Mouse (Mus musculus) right cerebral cortex, postnatal 14 days (tissue): ENCODE results near the gene Ppp6r3.
"Not testable (repeated sequence)": the region's sequence is repeated elsewhere in the genome, so short reads cannot be mapped to it uniquely, and the experiment has no call there.

ENCODE experiments used
- DNase-seq: peaks from one replicate; pipeline ENCODE4 v3.0.0; 2022

Ppp6r3 gene

GRCm38 (mm10) chr19:3574593-3575094, 905 bp downstream of the Ppp6r3 start:
- DNase-seq: no peak

DNA sequence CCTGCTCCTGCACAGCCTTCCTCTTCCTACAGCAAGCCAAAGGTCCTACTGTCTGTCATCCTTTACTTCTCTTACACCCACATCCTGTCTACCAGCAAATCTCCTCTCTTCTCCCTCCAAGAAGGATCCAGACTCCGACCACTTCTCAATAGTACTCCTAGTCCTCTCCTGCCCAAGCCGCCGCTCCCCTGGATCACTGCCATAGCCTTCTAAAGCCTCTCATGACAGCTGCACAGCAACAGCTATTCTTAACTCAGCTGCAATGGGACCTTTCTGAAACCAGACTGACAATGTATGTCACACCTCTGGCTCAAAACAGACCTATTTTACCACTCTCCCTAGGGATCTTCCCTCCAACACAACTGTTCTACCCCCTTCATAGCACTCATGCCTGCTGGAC, 11.2 kb downstream of the Ppp6r3 start:
- no peak for DNase-seq

- no peak for DNase-seq
Observed at GRCm38 (mm10) chr19:3562752-3563151, 12.8 kb downstream of the Ppp6r3 start.

- DNase-seq: no peak
Observed at GRCm38 (mm10) chr19:3562298-3562697, 13.3 kb downstream of the Ppp6r3 start.

- no peak for DNase-seq
Observed at GRCm38 (mm10) chr19:3556169-3556827, 19.3 kb downstream of the Ppp6r3 start.

DNA sequence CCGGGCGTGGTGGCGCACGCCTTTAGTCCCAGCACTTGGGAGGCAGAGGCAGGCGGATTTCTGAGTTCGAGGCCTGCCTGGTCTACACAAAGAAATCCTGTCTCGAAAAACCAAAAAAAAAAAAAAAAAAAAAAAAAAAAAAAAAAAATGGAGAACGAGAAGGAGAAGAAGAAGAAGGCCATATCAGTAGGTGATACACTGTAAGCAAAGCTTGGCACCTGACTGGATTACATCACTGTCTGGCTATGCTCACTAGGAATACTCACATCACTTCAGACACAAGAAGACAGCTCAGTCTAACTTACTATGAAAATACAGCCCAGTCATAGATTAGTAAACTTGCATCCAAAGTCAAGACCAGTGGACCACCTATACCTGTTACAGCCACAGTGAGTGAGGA, 20.8 kb downstream of the Ppp6r3 start:
- no peak for DNase-seq

- DNase-seq: no peak
Observed at GRCm38 (mm10) chr19:3551573-3552159, 23.9 kb downstream of the Ppp6r3 start.

DNA sequence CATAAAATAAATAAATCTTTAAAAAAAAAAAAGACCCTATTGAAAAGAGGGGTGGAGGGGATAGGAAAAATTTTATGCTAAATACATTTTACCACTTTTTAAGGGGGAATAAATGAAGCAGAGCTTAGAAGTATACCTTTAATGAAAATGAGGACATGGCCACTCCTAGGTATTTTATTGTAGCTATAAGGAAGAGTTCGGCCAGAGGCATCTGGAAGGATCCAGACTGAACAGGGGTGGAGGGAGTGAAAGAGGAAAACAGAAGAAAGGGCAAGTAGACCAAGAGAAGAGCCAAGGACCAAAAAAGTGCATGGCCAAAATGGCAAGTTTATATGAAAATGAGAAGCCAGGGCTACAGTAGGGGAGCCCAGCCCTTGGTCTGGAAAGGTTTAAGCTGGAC, 25.4 kb downstream of the Ppp6r3 start:
- DNase-seq: no peak

DNA sequence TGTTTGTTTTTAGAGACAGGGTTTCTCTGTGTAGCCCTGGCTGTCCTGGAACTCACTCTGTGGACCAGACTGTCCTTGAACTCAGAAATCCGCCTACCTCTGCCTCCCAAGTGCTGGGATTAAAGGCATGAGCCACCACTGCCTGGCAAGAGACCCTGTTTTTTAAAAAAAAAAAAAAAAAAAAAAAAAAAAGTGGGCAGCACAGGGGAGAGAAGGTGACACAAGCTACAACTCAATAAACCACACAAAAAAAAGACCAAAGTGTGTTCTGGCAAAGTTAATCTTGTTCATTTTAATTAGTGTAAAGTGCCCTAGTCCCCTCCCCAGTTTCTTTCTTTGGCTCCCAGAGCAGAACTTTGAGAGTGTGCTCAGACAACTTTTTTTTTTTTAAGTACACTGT, 26.3 kb downstream of the Ppp6r3 start:
- DNase-seq: no peak

GRCm38 (mm10) chr19:3548311-3548710, 27.2 kb downstream of the Ppp6r3 start:
- DNase-seq: no peak

DNA sequence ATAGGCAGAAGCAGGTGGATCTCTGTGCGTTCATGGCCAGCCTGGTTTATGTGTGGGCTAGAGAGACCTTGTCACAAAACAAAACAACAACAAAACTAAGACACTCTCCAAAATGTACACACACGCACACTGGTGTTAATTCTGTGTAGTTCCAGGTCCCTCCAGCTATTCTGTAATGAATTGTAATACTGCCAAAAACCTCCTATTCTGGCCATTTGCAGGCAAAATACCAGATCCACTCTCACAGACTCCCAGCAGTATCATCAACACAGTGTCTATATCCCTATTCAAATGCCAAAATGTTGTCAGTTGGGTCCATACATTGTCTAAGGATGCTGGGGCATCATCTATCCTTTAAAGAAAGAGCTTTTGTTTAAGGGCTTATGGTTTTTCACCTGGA, 30.6 kb downstream of the Ppp6r3 start:
- DNase-seq: no peak

DNA sequence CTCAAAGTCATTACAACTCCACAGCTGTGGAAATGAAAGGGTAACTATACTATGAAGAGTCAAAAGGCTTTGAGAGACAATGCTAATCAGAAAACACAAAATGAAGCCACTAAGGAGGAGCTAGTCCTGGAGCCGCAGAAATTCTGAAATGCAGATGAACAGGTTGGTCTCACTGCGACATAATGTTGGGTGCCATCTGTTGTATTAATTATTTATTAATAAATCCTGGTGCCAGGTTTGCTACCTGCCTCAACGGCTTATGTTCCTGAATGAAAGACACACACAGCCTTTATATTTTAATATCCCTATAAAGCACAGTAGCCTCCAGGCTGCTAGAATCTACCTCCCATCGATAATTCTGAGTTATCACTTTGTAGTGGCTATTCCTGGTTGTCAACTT, 33.0 kb downstream of the Ppp6r3 start:
- DNase-seq: no peak

DNA sequence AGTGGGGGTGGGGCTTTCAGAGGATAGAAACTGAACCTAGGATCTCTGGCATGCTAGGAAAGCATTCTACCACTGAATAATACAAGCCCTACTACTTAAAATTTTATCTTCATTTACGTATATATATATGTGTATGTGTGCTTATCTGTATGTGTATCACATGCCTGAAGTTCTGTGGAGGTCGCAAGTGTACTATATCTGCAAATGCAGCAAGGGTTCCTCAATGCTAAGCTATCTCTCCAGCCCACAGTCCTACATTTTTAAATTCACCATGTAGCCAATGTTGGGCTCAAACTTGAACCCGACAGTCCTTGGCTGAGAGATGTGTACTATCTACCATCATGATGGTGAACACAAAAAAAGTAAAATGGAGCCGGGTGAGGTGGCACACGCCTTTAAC, 34.6 kb downstream of the Ppp6r3 start:
- no peak for DNase-seq

- DNase-seq: no peak
Observed at GRCm38 (mm10) chr19:3540254-3540653, 35.3 kb downstream of the Ppp6r3 start.

DNA sequence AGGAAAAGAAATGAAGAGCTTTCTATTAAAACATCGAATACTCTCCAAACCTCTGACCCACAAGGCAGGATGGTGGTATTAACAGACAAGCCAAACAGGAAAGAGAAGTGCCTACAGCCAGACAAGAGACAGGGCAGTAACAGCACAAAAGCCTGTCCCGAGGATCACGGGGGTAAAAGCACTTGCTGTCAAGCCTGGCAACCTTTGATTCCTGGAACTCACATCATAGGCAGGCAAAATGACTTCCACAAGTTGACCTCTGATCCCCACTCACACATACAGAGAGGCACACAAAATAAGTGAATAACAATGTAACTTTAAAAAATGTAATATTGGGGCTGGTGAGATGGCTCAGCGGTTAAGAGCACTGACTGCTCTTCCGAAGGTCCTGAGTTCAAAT, 36.1 kb downstream of the Ppp6r3 start:
- DNase-seq: no peak

- DNase-seq: no peak
Observed at GRCm38 (mm10) chr19:3537658-3538057, 37.9 kb downstream of the Ppp6r3 start.

GRCm38 (mm10) chr19:3534945-3535344, 40.6 kb downstream of the Ppp6r3 start:
- no peak for DNase-seq

- not testable (repeated sequence) for DNase-seq
Observed at GRCm38 (mm10) chr19:3533266-3533966, 42.1 kb downstream of the Ppp6r3 start.

GRCm38 (mm10) chr19:3532717-3533260, 42.8 kb downstream of the Ppp6r3 start:
- DNase-seq: no peak

DNA sequence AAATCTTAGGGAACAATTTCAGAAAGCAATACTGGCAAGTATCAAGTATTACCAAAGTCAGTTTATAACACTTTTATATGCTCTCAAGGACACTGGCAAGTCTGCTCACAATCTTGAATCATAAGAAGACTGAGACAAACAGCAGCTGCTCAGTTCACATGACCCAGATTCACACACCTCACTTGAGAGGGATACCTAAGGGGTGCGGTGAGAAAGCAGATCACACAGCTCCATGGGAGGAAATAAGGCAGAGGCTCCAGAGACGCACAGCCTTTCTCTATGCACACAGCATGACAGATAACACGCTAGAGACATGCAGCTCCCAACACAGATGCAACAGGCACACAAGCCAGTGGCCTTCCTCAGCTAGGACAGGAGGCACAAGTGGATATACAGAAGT, 45.8 kb downstream of the Ppp6r3 start:
- DNase-seq: no peak

GRCm38 (mm10) chr19:3528646-3529045, 46.9 kb downstream of the Ppp6r3 start:
- DNase-seq: no peak

DNA sequence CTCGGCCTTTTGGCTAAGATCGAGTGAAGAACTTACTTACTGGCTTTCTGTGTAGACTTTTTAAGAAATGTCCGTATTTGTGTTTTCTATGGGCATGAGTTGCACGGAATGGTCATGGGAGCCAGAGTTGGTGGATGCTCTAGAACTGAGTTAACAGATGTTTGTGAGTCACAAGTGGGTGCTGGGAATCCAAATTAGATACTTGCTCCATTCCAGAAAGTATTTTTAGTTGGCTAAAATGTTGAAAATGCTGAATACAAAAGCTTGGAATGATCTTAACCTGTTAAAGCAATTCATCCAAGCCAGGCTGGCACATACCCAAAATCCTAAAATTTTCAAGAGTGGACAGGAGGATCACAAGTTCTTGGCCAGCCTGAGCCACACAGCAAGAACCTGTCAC, 48.0 kb downstream of the Ppp6r3 start:
- no peak for DNase-seq

DNA sequence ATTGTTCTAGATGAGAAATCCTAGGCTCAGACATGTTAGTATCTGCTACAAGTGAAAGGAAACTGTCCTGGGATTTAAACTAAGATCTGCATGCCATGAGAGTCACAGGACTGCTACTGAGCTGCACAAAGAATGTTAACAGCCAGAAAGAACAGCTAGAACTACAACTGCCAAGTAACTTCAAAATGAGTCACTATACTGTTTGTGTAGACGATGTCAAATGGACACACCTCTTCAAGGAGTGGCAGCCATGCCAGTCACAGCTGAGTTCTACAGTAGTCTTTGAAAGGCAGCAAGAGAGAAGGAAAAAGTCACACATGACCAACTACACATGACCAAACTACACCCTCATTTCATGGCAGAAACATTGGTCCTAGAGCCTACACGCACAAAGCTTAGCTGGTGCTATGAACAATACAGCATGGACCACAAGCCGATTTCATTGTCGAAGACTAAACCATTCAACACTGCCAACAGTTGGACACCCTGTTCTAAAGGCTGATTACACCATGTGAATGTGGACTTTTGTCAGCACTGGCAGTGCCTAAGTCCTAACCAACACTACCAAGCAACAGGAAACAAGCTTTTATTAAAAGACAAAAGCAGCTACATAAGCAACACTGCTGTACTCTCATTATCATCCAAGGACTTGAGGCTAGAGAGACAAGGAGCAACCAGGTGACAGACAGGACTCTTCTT, 55.9 kb downstream of the Ppp6r3 start:
- no peak for DNase-seq
